Mouse (Mus musculus) forebrain, embryonic 11.5 days (tissue): ENCODE data around the gene Cldn7. TPM values are rescaled to one million over a fixed set of nuclear protein-coding genes. Genes with fewer than 3 reads are reported as not detected.

Source experiments
- ATAC-seq: fragments of 200-750 bp; cut with Nextera tagmentation; replicated peaks from 2 replicates; pipeline ENCODE4 v1.8.0; 2017; ENCODE audit warnings: moderate TSS enrichment; ENCODE audit not compliant: low FRiP score
- DNase-seq: peaks from one replicate; pipeline ENCODE4 v3.0.0-alpha.2; 2017; ENCODE audit warnings: low spot score
- H3K27ac ChIP-seq: fragments of 300-500 bp; sonication (generic); 2 replicates; pipeline ENCODE4 v1.5.1; 2014; ENCODE audit warnings: low read depth, low read length
- H3K27me3 ChIP-seq: fragments of 300-500 bp; sonication (generic); 2 replicates; pipeline ENCODE4 v1.6.1; 2014; ENCODE audit warnings: mild to moderate bottlenecking, low read length, mixed read lengths; ENCODE audit not compliant: control insufficient read depth, insufficient read depth
- H3K36me3 ChIP-seq: fragments of 300-500 bp; sonication (generic); 2 replicates; pipeline ENCODE4 v1.6.1; 2014; ENCODE audit warnings: mild to moderate bottlenecking, low read length, moderate library complexity, mixed read lengths; ENCODE audit not compliant: control insufficient read depth, insufficient read depth
- H3K4me1 ChIP-seq: fragments of 300-500 bp; sonication (generic); replicated peaks from 2 replicates; pipeline ENCODE4 v1.6.1; 2014; ENCODE audit warnings: low read length, mixed read lengths; ENCODE audit not compliant: control insufficient read depth, insufficient read depth
- H3K4me2 ChIP-seq: fragments of 300-500 bp; sonication (generic); 2 replicates; pipeline ENCODE4 v1.6.1; 2014; ENCODE audit warnings: low read depth, mild to moderate bottlenecking, low read length, moderate library complexity, mixed read lengths; ENCODE audit not compliant: severe bottlenecking
- H3K4me3 ChIP-seq: fragments of 300-500 bp; sonication (generic); 2 replicates; pipeline ENCODE4 v1.5.1; 2014; ENCODE audit warnings: low read depth, low read length
- H3K9ac ChIP-seq: fragments of 300-500 bp; sonication (generic); 2 replicates; pipeline ENCODE4 v1.6.1; 2014; ENCODE audit warnings: low read length
- H3K9me3 ChIP-seq: fragments of 300-500 bp; sonication (generic); 2 replicates; pipeline ENCODE4 v1.6.1; 2016; ENCODE audit warnings: low read length, mixed read lengths; ENCODE audit not compliant: control insufficient read depth
- WGBS: fragments of 180-500 bp; shearing (Covaris S2); extraction: QIAGEN DNeasy Blood & Tissue Kit; methylation state at CpG from one replicate; pipeline ENCODE4 v1.1.7; 2014; 5-methylcytosine and 5-hydroxymethylcytosine counted together
- polyA plus RNA-seq: library from polyadenylated mRNA; unstranded; fragments of >200 nt; fragmentation: Nextera tagmentation; extraction: Ambion mirVana; gene quantifications from 2 replicates; pipeline ENCODE4 v1.2.1, GENCODE M21; 2014

Cldn7 gene
- polyA plus RNA-seq, 1 experiment from 2014 or later, result 3.2 TPM

DNA sequence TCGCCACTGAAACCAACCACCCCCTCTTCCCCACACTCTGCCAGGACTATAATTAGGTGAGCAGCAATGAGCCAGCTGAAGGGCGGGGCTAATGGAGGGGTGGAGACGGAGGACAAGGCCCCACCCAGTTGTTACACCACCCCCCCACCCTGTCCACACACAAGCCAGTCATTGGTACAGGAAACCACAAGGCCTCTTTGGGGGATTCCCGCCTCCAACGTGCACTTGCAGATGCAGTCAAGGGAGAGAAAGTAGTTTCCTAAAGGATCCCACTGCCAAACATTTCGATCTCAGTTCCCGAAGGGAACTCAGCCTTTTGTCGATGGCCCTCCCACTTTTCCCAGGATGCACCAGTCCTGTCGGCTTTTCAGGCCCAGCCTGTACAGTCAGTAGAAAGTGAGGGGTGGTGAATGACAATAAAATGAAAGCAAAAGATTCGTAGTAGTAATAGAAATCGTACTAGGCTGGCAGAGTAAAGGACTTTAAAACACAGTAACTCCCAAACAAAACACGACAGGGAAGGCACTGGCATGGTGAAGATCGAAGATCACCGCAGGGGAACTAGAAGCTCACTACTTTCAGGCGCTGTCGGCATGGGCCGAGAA lies 44.8 kb upstream of the Cldn7 start:
- Histone ChIP-seq H3K4me2 (peak overlapping the region; percentile 93), H3K4me3 (peak overlapping the region; percentile 97), H3K27ac (peak overlapping the region; percentile 91), H3K4me1 (peaks cover 25% of the 10 kb centered on the region), H3K9me3 (no peaks in the 10 kb centered on the region), H3K36me3 (peaks cover 15% of the 10 kb centered on the region), H3K9ac (peak overlapping the region; percentile 95), H3K27me3 (no peaks in the 10 kb centered on the region)
- DNase-seq, result peak; percentile 82
- no peak for ATAC-seq
- WGBS, result 2% methylated on average over 17 of the region's 17 CpGs

GRCm38 (mm10) chr11:69920266-69921031 lies 44.1 kb upstream of the Cldn7 start:
- Histone ChIP-seq H3K4me1 (peaks cover 20% of the 10 kb centered on the region), H3K9me3 (no peaks in the 10 kb centered on the region), H3K4me2 (peak overlapping the region; percentile 93), H3K36me3 (peaks cover 15% of the 10 kb centered on the region), H3K27me3 (no peaks in the 10 kb centered on the region), H3K9ac (peak overlapping the region; percentile 95), H3K27ac (peak overlapping the region; percentile 91), H3K4me3 (peak overlapping the region; percentile 97)
- DNase-seq (peak; percentile 87), ATAC-seq (peak; percentile 35)
- under 1% methylated on average over 58 of the region's 65 CpGs for WGBS

- DNase-seq (peak; percentile 100), ATAC-seq (peak; percentile 96)
- H3K9ac ChIP-seq, result peak within 1 kb of the TSS; percentile 95
- peak within 1 kb of the TSS; percentile 97 for H3K4me3 ChIP-seq
- peaks cover 7% of the 10 kb centered on the region for H3K36me3 ChIP-seq
- H3K27ac ChIP-seq, result peak within 1 kb of the TSS; percentile 94
- peak within 1 kb of the TSS; percentile 93 for H3K4me2 ChIP-seq
- no peaks in the 10 kb centered on the region for H3K27me3 ChIP-seq
- peaks cover 14% of the 10 kb centered on the region for H3K4me1 ChIP-seq
- H3K9me3 ChIP-seq, result no peaks in the 10 kb centered on the region
- under 1% methylated on average over 78 of the region's 78 CpGs for WGBS
These were observed 43.2 kb upstream of the Cldn7 start, which contains the start of gene Eif5a for GRCm38 (mm10) chr11:69921114-69922011. Gene Eif5a, minus strand, starts transcription at chr11:69921958.

- ATAC-seq (no peak), DNase-seq (no peak)
- WGBS, result 5% methylated on average over 12 of the region's 12 CpGs
- Histone ChIP-seq H3K4me3 (peak overlapping the region; percentile 97), H3K9ac (peak overlapping the region; percentile 69), H3K9me3 (no peaks in the 10 kb centered on the region), H3K27me3 (no peaks in the 10 kb centered on the region), H3K27ac (peak overlapping the region; percentile 94), H3K36me3 (peaks cover 7% of the 10 kb centered on the region), H3K4me2 (peak overlapping the region; percentile 93), H3K4me1 (peaks cover 14% of the 10 kb centered on the region)
These were observed 42.4 kb upstream of the Cldn7 start for GRCm38 (mm10) chr11:69922012-69922756.

DNA sequence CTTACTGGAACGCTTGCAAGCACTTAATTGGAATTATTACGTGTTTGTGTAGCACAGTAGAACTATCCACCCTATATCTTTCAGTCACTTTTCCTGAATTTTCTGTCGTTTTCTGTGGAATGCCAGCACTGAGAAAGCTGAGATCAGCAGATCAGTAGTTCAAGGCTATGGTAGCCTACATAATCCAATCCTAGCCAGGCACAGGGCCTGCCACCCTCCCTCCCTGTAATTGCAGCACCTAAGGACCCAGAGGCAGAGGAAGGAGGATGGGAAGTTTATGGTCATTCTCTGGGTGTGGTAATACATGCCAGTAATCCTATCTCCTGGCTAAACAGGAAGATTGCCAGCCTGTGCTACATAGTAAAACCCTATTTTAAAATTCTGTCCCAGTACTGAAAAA lies 41.8 kb upstream of the Cldn7 start:
- no peak overlapping the region for H3K27ac ChIP-seq
- DNase-seq (no peak), ATAC-seq (no peak)

GRCm38 (mm10) chr11:69927501-69927900 lies 37.1 kb upstream of the Cldn7 start:
- no peak for ATAC-seq

More for the DNA sequence above, 41.8 kb upstream of the Cldn7 start:
- Histone ChIP-seq H3K9ac (peak overlapping the region; percentile 69; the same call in 1 of the 2 replicates), H3K9me3 (no peaks in the 10 kb centered on the region), H3K4me1 (peaks cover 14% of the 10 kb centered on the region), H3K4me2 (peak overlapping the region; percentile 93; the same call in 1 of the 2 replicates), H3K27me3 (no peaks in the 10 kb centered on the region), H3K36me3 (peaks cover under 1% of the 10 kb centered on the region; the same call in 1 of the 2 replicates), H3K4me3 (no peak overlapping the region)
- 72% methylated on average over 3 of the region's 3 CpGs for WGBS

DNA sequence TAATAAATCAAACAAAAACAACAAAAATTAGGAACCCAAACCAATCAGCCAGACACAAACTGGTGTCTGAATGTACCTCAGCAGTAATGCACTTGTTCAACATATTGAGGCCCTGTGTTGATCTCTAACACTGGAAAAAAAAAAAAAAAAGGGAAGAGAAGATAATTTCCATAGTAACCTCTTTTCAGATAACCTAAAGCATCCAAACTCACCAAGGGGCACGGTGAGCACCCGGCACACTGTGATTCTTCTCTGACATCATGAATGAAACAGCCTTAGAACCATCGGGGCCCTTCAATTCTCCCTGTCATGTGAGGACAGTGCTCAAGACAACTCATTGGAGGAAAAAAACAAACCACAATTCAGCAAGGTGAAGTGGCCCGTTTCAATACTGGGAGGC lies 34.9 kb upstream of the Cldn7 start:
- Histone ChIP-seq H3K27me3 (peaks cover 2% of the 10 kb centered on the region; the same call in 1 of the 2 replicates), H3K36me3 (no peaks in the 10 kb centered on the region), H3K9me3 (no peaks in the 10 kb centered on the region), H3K4me3 (no peak overlapping the region), H3K9ac (no peak overlapping the region), H3K4me1 (peaks cover 2% of the 10 kb centered on the region; the same call in 1 of the 2 replicates), H3K4me2 (no peak overlapping the region), H3K27ac (no peak overlapping the region)
- no peak for DNase-seq
- 85% methylated on average over 4 of the region's 4 CpGs for WGBS
- no peak for ATAC-seq

More at GRCm38 (mm10) chr11:69927501-69927900, 37.1 kb upstream of the Cldn7 start:
- peaks cover 3% of the 10 kb centered on the region; the same call in 1 of the 2 replicates for H3K4me1 ChIP-seq
- 94% methylated on average over 2 of the region's 2 CpGs for WGBS
- H3K4me2 ChIP-seq, result no peak overlapping the region
- H3K27me3 ChIP-seq, result no peaks in the 10 kb centered on the region
- H3K9ac ChIP-seq, result no peak overlapping the region
- H3K9me3 ChIP-seq, result no peaks in the 10 kb centered on the region
- H3K27ac ChIP-seq, result no peak overlapping the region
- DNase-seq, result no peak
- no peaks in the 10 kb centered on the region for H3K36me3 ChIP-seq
- no peak overlapping the region for H3K4me3 ChIP-seq
